Mouse (Mus musculus) intestine, embryonic 16.5 days (tissue): ENCODE data around the gene Pcnx3. TPM values are rescaled to one million over a fixed set of nuclear protein-coding genes. Genes with fewer than 3 reads are reported as not detected.

ENCODE experiments used
- ATAC-seq: fragments of 200-750 bp; cut with Nextera tagmentation; 2 replicates; pipeline ENCODE4 v1.8.0; 2017; ENCODE audit warnings: moderate TSS enrichment, moderate library complexity
- H3K27ac ChIP-seq: fragments of 300-500 bp; sonication (generic); 2 replicates; pipeline ENCODE4 v1.5.1; 2014; ENCODE audit warnings: mild to moderate bottlenecking, low read length
- H3K27me3 ChIP-seq: fragments of 300-500 bp; sonication (generic); replicated peaks from 2 replicates; pipeline ENCODE4 v1.6.1; 2014; ENCODE audit warnings: low read length, control low read depth, mixed read lengths; ENCODE audit not compliant: control insufficient read depth, insufficient read depth
- H3K36me3 ChIP-seq: fragments of 300-500 bp; sonication (generic); 2 replicates; pipeline ENCODE4 v1.6.1; 2014; ENCODE audit warnings: low read length, control low read depth; ENCODE audit not compliant: control insufficient read depth, insufficient read depth
- H3K4me1 ChIP-seq: fragments of 300-500 bp; sonication (generic); 2 replicates; pipeline ENCODE4 v1.6.1; 2014; ENCODE audit warnings: low read length, control low read depth, mixed read lengths; ENCODE audit not compliant: control insufficient read depth, insufficient read depth
- H3K4me2 ChIP-seq: fragments of 300-500 bp; sonication (generic); 2 replicates; pipeline ENCODE4 v1.6.1; 2014; ENCODE audit warnings: low read depth, low read length, control low read depth
- H3K4me3 ChIP-seq: fragments of 300-500 bp; sonication (generic); 2 replicates; pipeline ENCODE4 v1.5.1; 2014; ENCODE audit warnings: mild to moderate bottlenecking, low read length
- H3K9ac ChIP-seq: fragments of 300-500 bp; sonication (generic); 2 replicates; pipeline ENCODE4 v1.6.1; 2014; ENCODE audit warnings: low read depth, low read length
- H3K9me3 ChIP-seq: fragments of 300-500 bp; sonication (generic); 2 replicates; pipeline ENCODE4 v1.6.1; 2016; ENCODE audit warnings: low read length, control low read depth; ENCODE audit not compliant: control insufficient read depth
- WGBS: fragments of 180-500 bp; shearing (Covaris S2); extraction: QIAGEN DNeasy Blood & Tissue Kit; methylation state at CpG from one replicate; pipeline ENCODE4 v1.1.7; 2014; 5-methylcytosine and 5-hydroxymethylcytosine counted together
- polyA plus RNA-seq: library from polyadenylated mRNA; unstranded; fragments of >200 nt; fragmentation: Nextera tagmentation; extraction: Ambion mirVana; gene quantifications from 2 replicates; pipeline ENCODE4 v1.2.1, GENCODE M21; 2015

Pcnx3 gene
- polyA plus RNA-seq, 1 experiment from 2014 or later, result 15.1 TPM

- Histone ChIP-seq H3K9ac (no peak overlapping the region), H3K4me1 (peaks cover 26% of the 10 kb centered on the region), H3K4me3 (no peak overlapping the region), H3K9me3 (no peaks in the 10 kb centered on the region), H3K27me3 (no peaks in the 10 kb centered on the region), H3K36me3 (peaks cover 13% of the 10 kb centered on the region), H3K4me2 (no peak overlapping the region), H3K27ac (no peak overlapping the region)
- no peak for ATAC-seq
- 92% methylated on average over 10 of the region's 10 CpGs for WGBS
Measured at GRCm38 (mm10) chr19:5664669-5665257, 23.9 kb downstream of the Pcnx3 start.

- Histone ChIP-seq H3K4me2 (peak within 1 kb of the TSS; percentile 76), H3K9ac (peak within 1 kb of the TSS; percentile 76), H3K27ac (peak within 1 kb of the TSS; percentile 93), H3K9me3 (no peaks in the 10 kb centered on the region), H3K4me1 (peaks cover 26% of the 10 kb centered on the region), H3K27me3 (no peaks in the 10 kb centered on the region), H3K4me3 (peak within 1 kb of the TSS; percentile 62), H3K36me3 (peaks cover 16% of the 10 kb centered on the region)
- WGBS, result 2% methylated on average over 32 of the region's 32 CpGs
- ATAC-seq, result peak; percentile 97
Measured at GRCm38 (mm10) chr19:5662981-5663913, 25.5 kb downstream of the Pcnx3 start, which contains the start of gene Sipa1. Gene Sipa1, minus strand, starts transcription at chr19:5663707.

DNA sequence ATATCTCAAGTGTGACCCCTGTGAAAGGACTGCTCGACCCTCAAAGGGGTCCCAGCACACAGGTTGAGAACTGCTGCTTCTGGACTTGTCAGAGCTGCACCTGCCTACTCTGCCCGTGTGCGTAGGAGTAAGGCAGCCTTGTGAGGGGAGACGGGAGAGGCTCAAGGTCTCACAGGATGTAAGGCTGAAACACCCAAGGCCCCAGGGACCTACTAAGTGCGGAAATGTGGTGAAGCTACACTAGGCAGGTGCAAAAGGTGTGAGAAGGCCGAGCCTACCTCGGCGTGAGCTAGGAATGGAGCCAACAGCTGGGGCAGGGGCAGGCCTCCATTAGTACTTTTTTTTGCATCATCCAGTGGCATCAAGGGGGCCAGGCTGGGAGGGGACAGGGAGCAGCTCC, 26.4 kb downstream of the Pcnx3 start:
- Histone ChIP-seq H3K4me3 (peak overlapping the region; percentile 62), H3K4me1 (peaks cover 26% of the 10 kb centered on the region), H3K27ac (no peak overlapping the region; the same call in 1 of the 2 replicates), H3K9me3 (no peaks in the 10 kb centered on the region), H3K4me2 (peak overlapping the region; percentile 76), H3K27me3 (no peaks in the 10 kb centered on the region), H3K9ac (peak overlapping the region; percentile 76; the same call in 1 of the 2 replicates), H3K36me3 (peaks cover 16% of the 10 kb centered on the region)
- 68% methylated on average over 8 of the region's 8 CpGs for WGBS
- ATAC-seq, result no peak

DNA sequence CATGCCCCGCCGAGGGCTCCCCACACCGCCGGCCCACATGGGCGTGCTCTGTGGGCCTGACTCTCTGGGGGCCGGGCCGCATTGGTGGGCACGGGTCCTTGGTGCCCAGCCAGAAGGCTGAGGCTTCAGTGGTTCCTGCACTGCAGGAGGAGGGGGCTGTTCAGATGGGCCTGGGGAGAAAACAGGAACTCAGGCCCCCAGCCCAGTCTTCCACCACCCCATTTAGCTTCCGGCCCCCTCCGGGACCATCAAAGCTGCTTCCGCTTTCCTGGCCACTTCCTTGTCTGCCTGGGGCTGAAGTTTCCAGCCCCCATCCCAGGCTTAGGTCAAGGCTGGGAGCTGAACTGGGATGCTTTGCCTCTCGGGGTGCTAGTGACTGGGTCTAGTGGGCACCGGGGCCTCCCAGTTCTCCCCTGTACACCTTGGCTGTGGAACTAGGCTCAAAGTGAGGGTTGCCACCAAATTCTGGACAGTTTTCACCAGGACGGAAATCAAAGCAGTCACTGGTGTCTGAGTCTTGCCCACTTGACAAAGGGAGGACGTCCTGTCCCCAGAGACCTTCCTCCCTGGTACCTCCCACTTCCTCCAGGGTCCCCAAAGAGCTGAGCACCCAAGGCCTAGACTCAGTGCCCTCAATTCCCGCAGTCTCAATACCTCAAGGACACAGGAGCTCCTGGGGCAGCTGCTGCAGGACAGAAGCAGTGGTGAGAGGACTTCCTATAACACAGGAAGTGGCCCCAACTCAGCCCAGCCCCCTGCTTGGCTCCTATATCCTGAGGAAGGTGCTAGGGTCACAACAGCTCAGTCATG, 27.6 kb downstream of the Pcnx3 start:
- Histone ChIP-seq H3K4me1 (peaks cover 26% of the 10 kb centered on the region), H3K27ac (peak overlapping the region; percentile 43; the same call in 1 of the 2 replicates), H3K4me2 (peak overlapping the region; percentile 76), H3K4me3 (peak overlapping the region; percentile 23), H3K9ac (peak overlapping the region; percentile 30; the same call in 1 of the 2 replicates), H3K9me3 (no peaks in the 10 kb centered on the region), H3K36me3 (peaks cover 8% of the 10 kb centered on the region), H3K27me3 (no peaks in the 10 kb centered on the region)
- no peak for ATAC-seq
- 75% methylated on average over 16 of the region's 16 CpGs for WGBS

- Histone ChIP-seq H3K9ac (peak overlapping the region; percentile 54), H3K36me3 (peaks cover 6% of the 10 kb centered on the region; the same call in 1 of the 2 replicates)
Measured at GRCm38 (mm10) chr19:5654720-5655298, 33.9 kb downstream of the Pcnx3 start.

GRCm38 (mm10) chr19:5653969-5654719, 34.6 kb downstream of the Pcnx3 start:
- Histone ChIP-seq H3K4me3 (peak overlapping the region; percentile 44), H3K4me1 (peaks cover 15% of the 10 kb centered on the region), H3K9ac (peak overlapping the region; percentile 54), H3K36me3 (peaks cover 3% of the 10 kb centered on the region; the same call in 1 of the 2 replicates), H3K27me3 (no peaks in the 10 kb centered on the region), H3K4me2 (peak overlapping the region; percentile 68), H3K27ac (no peak overlapping the region), H3K9me3 (no peaks in the 10 kb centered on the region)
- peak; percentile 88 for ATAC-seq
- 12% methylated on average over 62 of the region's 62 CpGs for whole genome bisulfite sequencing

More at GRCm38 (mm10) chr19:5654720-5655298, 33.9 kb downstream of the Pcnx3 start:
- peak; percentile 9; the same call in 1 of the 2 replicates for ATAC-seq
- H3K27me3 ChIP-seq, result no peaks in the 10 kb centered on the region
- H3K9me3 ChIP-seq, result no peaks in the 10 kb centered on the region
- H3K27ac ChIP-seq, result no peak overlapping the region
- peak overlapping the region; percentile 44 for H3K4me3 ChIP-seq
- peaks cover 10% of the 10 kb centered on the region for H3K4me1 ChIP-seq
- WGBS, result 23% methylated on average over 43 of the region's 43 CpGs
- peak overlapping the region; percentile 68 for H3K4me2 ChIP-seq

DNA sequence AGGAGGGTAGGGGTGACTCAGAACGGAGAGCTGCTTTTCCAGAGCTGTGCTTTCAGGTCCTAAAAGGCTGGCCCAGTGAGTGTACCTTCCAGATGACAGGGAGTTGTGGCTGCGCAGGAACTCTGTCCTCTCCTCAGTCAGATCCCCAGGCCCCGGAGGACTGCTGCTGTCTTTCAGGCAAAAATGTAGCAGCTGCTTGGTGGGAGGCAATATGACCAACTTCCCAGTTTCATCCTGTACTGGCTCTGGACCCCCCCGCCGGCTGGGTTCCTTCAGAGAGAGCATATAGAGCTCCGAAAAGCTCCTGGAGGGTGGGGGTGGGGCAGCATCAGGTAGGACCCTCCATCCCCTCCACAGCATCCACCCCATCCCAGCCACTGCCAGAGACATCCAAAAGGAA, 36.1 kb downstream of the Pcnx3 start:
- no peak overlapping the region for H3K27ac ChIP-seq
- ATAC-seq, result no peak
- no peak overlapping the region for H3K9ac ChIP-seq
- 0 out of 2 replicates have a peak, but pooled peaks cover 3% of the 10 kb centered on the region for H3K36me3 ChIP-seq
- 76% methylated on average over 6 of the region's 6 CpGs for WGBS
- no peaks in the 10 kb centered on the region for H3K27me3 ChIP-seq
- no peak overlapping the region for H3K4me3 ChIP-seq
- H3K9me3 ChIP-seq, result no peaks in the 10 kb centered on the region
- peaks cover 22% of the 10 kb centered on the region for H3K4me1 ChIP-seq
- no peak overlapping the region for H3K4me2 ChIP-seq

DNA sequence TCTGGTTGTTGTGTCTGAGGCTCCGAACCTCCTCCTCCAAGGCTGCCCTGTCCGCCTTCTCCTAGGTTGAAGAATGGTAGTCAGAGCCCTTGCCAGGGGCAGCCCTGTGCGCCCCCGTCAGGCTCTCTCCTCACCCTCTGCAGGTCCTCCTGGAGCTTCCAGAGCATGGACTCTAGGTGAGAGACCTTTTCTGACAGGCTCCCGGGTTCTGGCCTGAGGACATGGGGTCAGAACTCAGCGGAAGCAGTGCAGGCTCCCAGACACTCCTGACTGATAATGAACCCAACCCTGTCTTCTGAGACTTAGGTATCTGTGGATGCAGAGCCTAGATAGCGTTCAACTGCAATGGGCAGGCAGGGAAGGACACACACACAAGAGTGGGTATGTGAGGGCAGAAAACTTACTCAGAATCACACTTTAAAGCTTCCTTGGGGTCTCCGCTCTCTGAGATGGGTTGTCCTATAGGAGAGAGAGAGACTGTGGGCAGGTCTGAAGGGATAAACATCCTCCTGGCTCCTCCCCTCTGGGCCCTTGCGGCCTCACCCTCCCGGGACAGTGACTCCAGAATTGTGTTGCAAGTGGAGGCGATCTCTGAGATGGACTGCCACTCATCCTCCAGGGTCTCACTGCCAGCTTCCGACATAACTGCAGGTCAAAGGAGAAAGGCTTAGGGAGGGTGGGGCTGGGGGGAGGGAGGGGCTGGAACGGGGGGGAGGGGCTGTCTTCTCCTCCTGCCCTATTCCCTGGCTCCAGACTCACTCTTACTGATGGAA, 37.0 kb downstream of the Pcnx3 start:
- ATAC-seq, result no peak
- Histone ChIP-seq H3K9me3 (no peaks in the 10 kb centered on the region), H3K4me1 (peaks cover 22% of the 10 kb centered on the region), H3K27me3 (no peaks in the 10 kb centered on the region), H3K4me2 (no peak overlapping the region), H3K4me3 (no peak overlapping the region), H3K36me3 (peaks cover 11% of the 10 kb centered on the region), H3K27ac (no peak overlapping the region), H3K9ac (no peak overlapping the region)
- 72% methylated on average over 13 of the region's 13 CpGs for WGBS
